ENCODE assay signal across 20 mouse cellular contexts in the genomic region with DNA sequence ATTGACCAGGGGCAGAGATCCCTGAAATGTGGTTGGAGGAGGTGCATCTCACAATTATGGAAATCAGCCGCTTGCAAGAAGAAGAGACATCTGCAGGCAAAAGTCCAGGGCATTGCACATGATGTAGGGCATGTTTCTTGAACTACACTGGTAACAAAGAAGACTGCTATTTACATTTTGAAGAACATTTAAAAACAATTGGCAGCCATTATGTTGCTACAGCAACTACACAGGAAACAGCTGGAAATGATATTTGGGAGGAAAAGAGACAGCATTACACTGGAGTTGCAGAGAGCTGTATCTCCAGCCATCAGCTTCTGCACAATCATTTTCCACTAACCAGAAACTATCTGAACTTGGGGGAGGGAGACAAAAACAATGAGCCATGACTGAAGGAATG.
DNase-seq lines count a peak whose midpoint lies in the region; ATAC-seq and TF ChIP-seq lines count a peak whose summit lies in the region.
"Had no signal": no experiment of that assay in that cellular context is flagged by ENCODE, and none has a peak within 500 bp of the region (broad histone marks: within the 10 kb centered on the region; RNA-seq: fewer than 3 reads in every experiment).

No protein-coding gene starts in this region.

- no peak for TF ChIP-seq CTCF in heart, postnatal 0 days (IDR thresholded peaks at IDR 0.05; ENCODE audit: low read depth)

- H3K36me3 ChIP-seq in heart, postnatal 0 days (replicated peaks; ENCODE audit: control insufficient read depth, insufficient read depth, low read length), result no peaks in the 10 kb centered on the region
- H3K36me3 ChIP-seq in embryonic facial prominence, embryonic 15.5 days, result no peaks in the 10 kb centered on the region
- H3K36me3 ChIP-seq in hindbrain, embryonic 10.5 days, result no peaks in the 10 kb centered on the region
- H3K36me3 ChIP-seq: forebrain, embryonic 10.5 days; limb, embryonic 15.5 days; stomach, embryonic 15.5 days had no signal

- H3K27me3 ChIP-seq in heart, postnatal 0 days (ENCODE audit: control insufficient read depth, insufficient read depth, low read length), result no peaks in the 10 kb centered on the region
- H3K27me3 ChIP-seq in embryonic facial prominence, embryonic 15.5 days, result no peaks in the 10 kb centered on the region
- H3K27me3 ChIP-seq in hindbrain, embryonic 10.5 days (ENCODE audit: insufficient read depth, poor library complexity, severe bottlenecking), result no peaks in the 10 kb centered on the region
- H3K27me3 ChIP-seq: limb, embryonic 15.5 days; stomach, embryonic 15.5 days had no signal

- peak; percentile 9 for DNase-seq in heart, postnatal 0 days (ENCODE audit: low spot score)
- no peak for DNase-seq in heart, postnatal 36 days
- peak; percentile 8 for DNase-seq in kidney, postnatal 10 days
- DNase-seq in kidney, adult 8-10 months, result no peak
- peak; percentile 6 for DNase-seq in adipocyte (ENCODE audit: low spot score)
- no peak for DNase-seq in ovary, postnatal 10 days (ENCODE audit: low spot score)
- no peak for DNase-seq in hindbrain, embryonic 10.5 days (ENCODE audit: low spot score)
- DNase-seq: adrenal gland, postnatal 10 days; cerebellum, adult 11 months; cerebellum, postnatal 25 days; gastrocnemius, postnatal 10 days; liver, postnatal 0 days; spleen, adult 18-20 months; thymus, adult 2 months had no signal

- no peak overlapping the region for H3K4me3 ChIP-seq in heart, postnatal 0 days (ENCODE audit: low read depth, low read length)
- no peak overlapping the region for H3K4me3 ChIP-seq in embryonic facial prominence, embryonic 15.5 days (replicated peaks)
- H3K4me3 ChIP-seq in hindbrain, embryonic 10.5 days, result no peak overlapping the region
- H3K4me3 ChIP-seq: forebrain, embryonic 10.5 days; layer of hippocampus, adult 2 months; limb, embryonic 15.5 days; stomach, embryonic 15.5 days had no signal

- intact Hi-C loops in heart, postnatal 36 days (cut with DNase I), result no loop called here

- TF ChIP-seq EP300 in heart, postnatal 0 days (IDR thresholded peaks at IDR 0.05; ENCODE audit: low read depth), result peak; percentile 49; the same call in 1 of the 2 replicates

- H3K9ac ChIP-seq in heart, postnatal 0 days (replicated peaks; ENCODE audit: low read depth, low read length), result no peak overlapping the region
- H3K9ac ChIP-seq in embryonic facial prominence, embryonic 15.5 days, result no peak overlapping the region
- H3K9ac ChIP-seq: hindbrain, embryonic 14.5 days; limb, embryonic 15.5 days; liver, postnatal 0 days; stomach, embryonic 15.5 days had no signal

- H3K4me1 ChIP-seq in heart, postnatal 0 days (ENCODE audit: control insufficient read depth, insufficient read depth), result no peaks in the 10 kb centered on the region
- peaks cover 11% of the 10 kb centered on the region for H3K4me1 ChIP-seq in embryonic facial prominence, embryonic 15.5 days
- H3K4me1 ChIP-seq in hindbrain, embryonic 10.5 days (replicated peaks), result no peaks in the 10 kb centered on the region
- H3K4me1 ChIP-seq: stomach, embryonic 15.5 days had no signal

- WGBS in heart, postnatal 0 days, result 75% methylated on average over 1 of the region's 1 CpGs
- WGBS in embryonic facial prominence, embryonic 15.5 days, result 30% methylated on average over 1 of the region's 1 CpGs
- 76% methylated on average over 1 of the region's 1 CpGs for WGBS in hindbrain, embryonic 10.5 days

- H3K9me3 ChIP-seq in heart, postnatal 0 days (replicated peaks; ENCODE audit: control insufficient read depth, low read length), result no peaks in the 10 kb centered on the region
- H3K9me3 ChIP-seq in embryonic facial prominence, embryonic 15.5 days (replicated peaks), result no peaks in the 10 kb centered on the region
- H3K9me3 ChIP-seq in hindbrain, embryonic 10.5 days, result no peaks in the 10 kb centered on the region
- H3K9me3 ChIP-seq: forebrain, embryonic 10.5 days; limb, embryonic 15.5 days; stomach, embryonic 15.5 days had no signal

- no peak overlapping the region for H3K4me2 ChIP-seq in heart, postnatal 0 days (ENCODE audit: low read depth, low read length)
- H3K4me2 ChIP-seq in embryonic facial prominence, embryonic 15.5 days (replicated peaks), result no peak overlapping the region
- H3K4me2 ChIP-seq: hindbrain, embryonic 14.5 days; limb, embryonic 15.5 days; stomach, embryonic 15.5 days had no signal

- 0 out of 2 replicates have a peak overlapping the region, but pooled peaks have one; percentile 13 for H3K27ac ChIP-seq in heart, postnatal 0 days (ENCODE audit: low read depth)
- peak overlapping the region; percentile 63; the same call in 1 of the 2 replicates for H3K27ac ChIP-seq in embryonic facial prominence, embryonic 15.5 days (replicated peaks)
- no peak overlapping the region for H3K27ac ChIP-seq in hindbrain, embryonic 10.5 days
- H3K27ac ChIP-seq: forebrain, embryonic 10.5 days; hindbrain, embryonic 14.5 days; layer of hippocampus, adult 2 months; limb, embryonic 15.5 days; stomach, embryonic 15.5 days had no signal

- ATAC-seq in heart, postnatal 0 days (ENCODE audit: insufficient read depth, low read depth), result 0 out of 2 replicates have a peak, but pooled peaks have one; percentile 14
- ATAC-seq in embryonic facial prominence, embryonic 15.5 days (ENCODE audit: insufficient number of reproducible peaks, low FRiP score, low TSS enrichment, low read depth), result peak; percentile 60; the same call in 1 of the 2 replicates
- ATAC-seq: liver, postnatal 0 days had no signal

Comparison
In these comparisons a context has a peak if more than half of its experiments do, and no peak if none do; other contexts are left out.
1. DNase-seq: peak in heart, postnatal 0 days (single experiment), kidney, postnatal 10 days (single experiment) and adipocyte (single experiment); none in heart, postnatal 36 days (0 of 2), kidney, adult 8-10 months (0 of 2), ovary, postnatal 10 days (single experiment) and hindbrain, embryonic 10.5 days (single experiment).